Mouse (Mus musculus) heart, postnatal 0 days (tissue): Measurements from ENCODE around the gene Zfp872.

Source experiments
- CTCF ChIP-seq: IDR thresholded peaks from 2 replicates; pipeline ENCODE4 v1.5.1; 2016; ENCODE audit warnings: antibody characterized with exemption, control low read depth, low read depth
- EP300 ChIP-seq: IDR thresholded peaks from 2 replicates; pipeline ENCODE4 v1.6.1; 2016; ENCODE audit warnings: antibody characterized with exemption, low read depth

DNA sequence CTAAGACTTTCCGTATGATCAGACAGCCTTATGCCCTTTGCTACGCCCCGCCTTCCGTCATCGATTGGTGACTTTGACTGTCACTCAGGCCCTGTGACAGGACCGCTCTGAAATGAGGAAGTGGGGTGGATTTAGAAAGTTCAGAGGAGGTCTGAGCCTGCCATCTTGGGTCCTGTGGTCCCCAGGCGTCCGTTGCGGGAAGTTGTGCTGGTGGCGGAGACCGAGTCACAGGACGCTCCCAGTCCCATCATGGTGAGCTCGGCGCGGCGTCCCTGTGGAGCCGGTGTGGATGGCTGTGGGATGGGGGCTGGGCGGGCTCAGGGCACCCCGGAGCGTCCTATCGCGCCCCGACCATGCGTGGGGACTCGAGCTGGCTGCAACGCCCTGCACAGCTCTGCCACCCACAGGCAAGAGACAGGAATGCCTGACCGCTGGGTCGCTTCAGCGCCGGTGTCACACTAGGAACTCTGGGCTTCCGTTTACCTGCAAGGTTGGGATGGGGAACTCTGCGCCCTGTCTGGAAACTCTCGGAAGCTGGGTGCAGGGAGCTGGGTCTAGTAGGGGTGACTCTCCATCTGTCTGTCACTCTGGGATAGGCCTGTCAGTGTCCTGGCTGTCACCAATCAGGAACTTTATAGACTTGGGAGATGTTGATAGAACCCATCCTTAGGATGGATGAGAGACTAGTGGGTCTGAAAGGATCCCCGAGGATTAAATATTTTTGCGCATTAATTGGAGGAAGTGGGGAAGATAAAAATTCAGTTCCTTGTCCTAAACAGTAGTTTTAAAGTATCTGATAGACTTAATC is 37.9 kb downstream of the Zfp872 start, which contains the start of gene Zfp809:
- peak; percentile 68 for TF ChIP-seq CTCF
- no peak for TF ChIP-seq EP300
